Mouse (Mus musculus) layer of hippocampus, adult 2 months (tissue): ENCODE results near the gene Gadd45g. TPM values are rescaled to one million over a fixed set of nuclear protein-coding genes. Genes with fewer than 3 reads are reported as not detected.
A peak's percentile ranks its signal among the peaks of the same experiment; 100 is the strongest.

Experiments used
- DNase-seq, 2 experiments: peaks; one replicate each; pipeline ENCODE4 v3.0.0; 2022; ENCODE audit warnings: low spot score in 2 of 2
- H3K27ac ChIP-seq: fragments of 200-600 bp; 2 replicates; pipeline ENCODE4 v1.8.1; 2022
- H3K4me3 ChIP-seq: fragments of 200-600 bp; 2 replicates; pipeline ENCODE4 v1.8.1; 2022; ENCODE audit warnings: mild to moderate bottlenecking
- CTCF ChIP-seq: fragments of 200-600 bp; conservative IDR thresholded peaks from 2 replicates; pipeline ENCODE4 v1.8.1; 2022; ENCODE audit warnings: antibody characterized with exemption, mild to moderate bottlenecking, moderate library complexity
- long read RNA-seq, 2 experiments: library from polyadenylated mRNA; stranded (forward); transcript quantifications; one replicate each; pipeline ENCODE4 v2.0.0; 2021; ENCODE audit warnings: borderline mapping rate in 2 of 2
- total RNA-seq, 2 experiments: library from RNA; stranded (reverse); gene quantifications; 2 replicates each; pipeline ENCODE4 v1.2.3; 2021

The Gadd45g gene
- 10 to 100 TPM; 14.8 to 22.7 TPM for total RNA-seq
- long read RNA-seq, experiment 1, transcript Gadd45g-201 (4 exons, 1,071 nt): major isoform, 33 of 38 reads
- long read RNA-seq, experiment 1, partial matches to known transcripts: 5 of 38 reads
- long read RNA-seq, experiment 1, other reads (novel, unspliced or antisense): 0 of 38 reads
- long read RNA-seq, experiment 2, transcript Gadd45g-201 (4 exons, 1,071 nt): major isoform, 24 of 29 reads
- long read RNA-seq, experiment 2, partial matches to known transcripts: 2 of 29 reads
- long read RNA-seq, experiment 2, other reads (novel, unspliced or antisense): 3 of 29 reads

DNA sequence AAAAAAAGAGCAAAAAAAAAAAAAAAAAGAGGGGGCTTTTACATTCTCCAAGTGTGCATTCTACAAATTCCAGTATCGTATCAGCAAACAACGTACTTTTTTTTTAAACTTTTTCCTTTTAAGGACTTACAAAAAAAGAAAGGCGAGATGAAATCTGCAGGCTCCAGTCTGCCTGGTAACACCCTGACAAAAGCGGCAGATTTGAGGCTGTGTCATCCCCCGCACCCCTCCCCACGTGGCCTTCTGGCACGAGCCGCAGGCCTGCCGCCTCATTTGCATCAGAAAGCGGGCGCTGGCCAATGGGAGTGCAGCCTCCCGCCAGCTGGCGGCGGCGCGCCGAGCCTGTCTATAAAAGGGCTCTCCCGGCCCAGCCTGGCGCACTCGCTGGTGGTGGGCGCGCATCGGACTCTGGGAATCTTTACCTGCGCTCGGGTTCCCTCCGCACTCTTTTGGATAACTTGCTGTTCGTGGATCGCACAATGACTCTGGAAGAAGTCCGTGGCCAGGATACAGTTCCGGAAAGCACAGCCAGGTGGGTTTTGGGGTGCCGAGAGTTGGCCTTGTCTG lies at the start of gene Gadd45g:
TSS of gene Gadd45g (plus strand) at position 378 of the 567 bp plus-strand sequence.
- DNase-seq: peak; percentile 96 to 97
- Histone ChIP-seq H3K4me3 (peak within 1 kb of the TSS; percentile 91), H3K27ac (peak within 1 kb of the TSS; percentile 96)
- TF ChIP-seq CTCF: peak; percentile 52

DNA sequence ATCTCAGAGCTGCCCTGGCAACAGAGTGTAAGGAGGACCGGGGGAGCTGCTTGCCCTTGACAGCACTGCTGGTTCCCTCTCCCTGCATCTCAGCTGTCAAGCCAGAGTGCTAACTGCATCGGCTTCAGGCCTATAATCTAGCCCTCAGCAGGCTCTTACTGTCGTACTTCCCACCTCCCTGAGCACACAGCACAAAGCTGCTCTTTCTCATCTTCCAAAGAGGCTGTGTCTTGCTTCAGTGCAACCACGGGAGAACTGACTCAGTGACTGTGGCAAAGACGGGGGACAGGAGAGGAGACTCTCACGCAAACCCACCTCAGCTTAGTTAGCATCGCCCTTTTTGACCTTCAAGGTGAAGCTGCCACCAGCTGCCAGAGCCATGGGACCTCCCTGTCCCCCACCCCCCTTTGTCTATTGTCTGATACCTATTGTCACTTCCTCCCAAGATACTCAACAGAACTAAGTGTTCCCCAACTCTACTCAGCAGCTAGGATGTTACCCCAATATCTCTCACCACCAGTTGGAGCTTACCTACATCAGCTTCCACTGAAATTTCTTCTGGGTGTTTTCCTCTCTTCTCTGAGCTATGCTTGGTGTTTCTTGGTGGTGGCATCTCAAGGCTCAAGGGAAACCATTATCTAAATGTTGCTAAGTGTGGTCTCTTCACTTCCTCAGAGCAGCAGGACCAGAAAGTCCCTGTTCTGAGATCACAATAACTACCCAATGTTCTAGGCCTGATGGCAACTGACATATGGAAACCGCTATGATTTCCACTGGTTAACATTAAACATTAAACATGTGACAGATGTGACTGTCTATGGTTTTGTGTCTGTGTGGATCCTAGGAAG lies 48.4 kb upstream of the Gadd45g start:
- Histone ChIP-seq H3K4me3 (no peak overlapping the region), H3K27ac (no peak overlapping the region)
- DNase-seq: no peak
- no peak for TF ChIP-seq CTCF

DNA sequence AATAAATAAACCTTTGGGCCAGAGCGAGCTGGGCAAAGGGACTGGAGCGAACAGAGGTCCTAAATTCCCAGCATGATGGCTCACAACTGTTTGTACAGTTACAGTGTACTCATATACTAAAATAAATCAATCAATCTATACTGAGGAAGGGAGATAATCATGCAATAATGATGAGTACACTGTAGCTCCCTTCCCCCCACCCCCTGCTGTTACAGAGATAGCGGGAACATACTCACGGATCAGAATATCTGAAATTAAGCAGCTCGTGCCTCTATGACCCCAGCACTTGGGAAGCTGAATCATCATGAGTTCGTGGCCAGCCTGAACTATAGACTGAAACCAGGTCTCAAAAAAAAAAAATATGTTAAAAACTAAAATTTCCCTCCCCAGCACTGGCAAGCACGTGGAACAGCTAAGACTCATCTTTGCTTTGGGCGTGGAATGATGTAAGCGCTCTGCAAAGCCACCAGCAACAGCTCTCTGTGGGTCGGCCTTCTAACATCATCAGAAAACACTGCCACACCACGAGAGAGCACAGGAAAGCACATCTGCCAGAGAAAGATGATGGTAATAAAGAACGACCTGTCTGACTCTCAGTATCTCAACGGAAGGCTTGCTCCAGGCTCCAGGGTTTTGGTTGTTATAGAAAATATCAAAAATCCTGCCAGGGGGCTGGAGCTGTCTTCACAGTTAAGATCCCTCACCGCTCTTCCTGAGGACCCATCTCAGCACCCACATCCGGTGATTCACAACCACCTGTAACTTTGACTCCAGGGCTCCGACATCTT lies 46.5 kb upstream of the Gadd45g start:
- H3K4me3 ChIP-seq: no peak overlapping the region
- no peak for TF ChIP-seq CTCF
- DNase-seq: no peak
- no peak overlapping the region for H3K27ac ChIP-seq

DNA sequence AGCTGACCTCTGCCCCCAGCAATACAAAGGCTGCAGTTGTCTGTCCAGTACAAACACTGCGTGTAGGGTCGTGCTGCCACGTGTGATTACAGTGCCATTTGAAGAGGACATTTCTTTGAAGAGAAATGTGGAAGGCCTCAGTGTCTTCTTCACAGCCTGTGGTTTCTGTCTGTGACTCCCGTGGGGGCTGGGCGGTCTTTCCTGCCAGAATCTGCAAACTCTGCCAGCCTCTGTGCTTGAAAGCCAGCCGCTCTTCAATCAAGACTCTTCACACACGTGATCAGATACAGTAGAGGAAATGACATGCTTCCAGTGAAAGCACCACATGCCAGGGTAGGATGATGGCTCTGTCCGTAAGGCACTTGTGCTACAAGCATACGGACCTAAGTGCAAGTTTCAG lies 45.6 kb upstream of the Gadd45g start:
- no peak overlapping the region for H3K4me3 ChIP-seq
- DNase-seq: peak; percentile 41 to 46
- H3K27ac ChIP-seq: peak overlapping the region; percentile 36; the same call in 1 of the 2 replicates
- TF ChIP-seq CTCF: no peak

- peak; percentile 73 to 78 for DNase-seq
- peak overlapping the region; percentile 89 for H3K27ac ChIP-seq
- H3K4me3 ChIP-seq: no peak overlapping the region
- TF ChIP-seq CTCF: no peak
Observed at GRCm38 (mm10) chr13:51805634-51806033, 40.8 kb upstream of the Gadd45g start.

DNA sequence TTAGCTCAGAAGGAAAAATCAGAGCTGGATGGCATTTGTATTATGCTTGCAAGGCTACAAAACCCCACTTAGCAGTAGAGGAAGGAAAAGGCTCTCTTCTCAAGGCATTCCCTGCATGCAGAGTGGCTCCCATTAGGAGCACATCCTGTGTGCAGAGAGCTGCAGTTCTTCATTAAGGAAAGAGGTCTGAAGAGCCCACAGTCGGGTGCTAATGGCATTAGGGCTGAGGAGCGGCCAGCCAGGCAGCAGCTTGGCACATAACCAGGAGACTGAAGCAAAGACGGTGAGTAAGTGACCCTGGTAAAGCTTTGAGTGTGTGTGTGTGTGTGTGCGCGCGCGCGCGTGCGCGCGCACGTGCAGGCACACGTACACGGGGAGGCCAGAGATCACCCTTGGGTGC lies 40.3 kb upstream of the Gadd45g start:
- TF ChIP-seq CTCF: no peak
- Histone ChIP-seq H3K4me3 (no peak overlapping the region), H3K27ac (peak overlapping the region; percentile 89)
- DNase-seq: no peak

GRCm38 (mm10) chr13:51808141-51808540 lies 38.3 kb upstream of the Gadd45g start:
- no peak overlapping the region for H3K27ac ChIP-seq
- TF ChIP-seq CTCF: no peak
- DNase-seq: no peak
- no peak overlapping the region for H3K4me3 ChIP-seq

DNA sequence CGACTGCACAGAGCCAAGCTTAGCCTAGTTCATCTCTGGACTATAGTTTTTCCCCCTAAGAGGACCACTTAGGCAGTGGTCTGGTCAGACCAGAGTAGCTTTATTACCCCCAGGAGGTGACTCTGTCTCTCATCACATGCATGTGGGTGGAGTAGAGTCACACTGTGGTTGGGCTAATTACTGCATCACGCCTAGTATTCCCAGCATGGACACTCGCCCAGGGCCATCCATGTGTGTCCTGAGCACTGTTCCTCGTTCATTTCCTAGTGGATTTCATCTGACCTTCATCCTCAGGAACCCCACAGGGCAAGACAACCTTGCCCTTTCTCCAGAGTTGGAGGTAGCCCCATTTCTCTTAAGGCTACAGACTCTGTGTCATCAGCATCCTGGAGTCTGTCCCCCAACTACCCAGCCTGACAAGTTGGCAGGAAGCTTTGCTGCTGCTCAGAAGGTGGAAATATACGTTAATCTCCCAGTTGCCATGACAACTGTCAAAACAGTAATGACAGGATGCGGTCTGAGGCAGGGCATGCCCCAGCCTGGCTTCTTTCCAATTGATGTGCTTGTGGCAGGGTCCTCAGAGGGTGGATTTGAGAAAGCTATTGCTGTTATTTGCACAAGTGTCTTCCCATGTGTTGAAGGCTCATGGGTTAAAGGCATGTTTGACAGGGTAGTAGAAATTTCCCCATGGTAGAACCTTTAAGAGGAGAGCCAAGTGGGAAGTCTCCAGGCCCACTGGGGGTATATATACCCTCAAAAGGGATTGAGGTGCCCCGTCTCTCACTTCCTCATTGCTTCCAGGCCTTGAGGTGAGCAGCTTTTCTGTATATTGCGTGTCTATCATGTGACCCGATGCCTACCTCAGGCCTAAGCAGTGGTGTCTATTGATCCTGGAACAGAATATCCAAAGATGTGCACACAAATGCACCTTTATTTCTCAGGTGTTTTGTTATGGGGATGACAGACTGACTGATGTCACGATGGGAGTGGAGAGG lies 32.6 kb upstream of the Gadd45g start:
- H3K27ac ChIP-seq: no peak overlapping the region
- no peak for DNase-seq
- no peak overlapping the region for H3K4me3 ChIP-seq
- no peak for TF ChIP-seq CTCF

DNA sequence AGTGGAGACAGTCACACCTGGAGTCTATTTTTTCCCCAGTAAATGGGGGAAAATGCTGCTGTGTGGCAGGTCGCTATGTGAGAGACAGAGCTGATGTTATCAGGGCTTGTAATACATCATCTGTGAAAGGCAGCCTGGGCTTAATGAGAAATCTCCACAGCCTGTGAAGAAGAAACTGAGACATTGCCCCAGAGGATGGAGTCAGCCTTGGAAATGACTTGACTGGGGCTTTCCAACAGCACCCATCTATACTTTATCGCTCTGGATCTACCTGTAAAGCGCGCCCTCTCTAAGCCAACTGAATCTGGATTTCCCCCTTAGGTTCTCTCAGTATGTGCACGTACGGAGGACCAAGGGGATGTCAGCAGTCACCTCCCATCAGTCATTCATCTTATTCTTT lies 31.8 kb upstream of the Gadd45g start:
- no peak overlapping the region for H3K27ac ChIP-seq
- no peak for TF ChIP-seq CTCF
- DNase-seq: no peak
- no peak overlapping the region for H3K4me3 ChIP-seq

GRCm38 (mm10) chr13:51815865-51816504 lies 30.5 kb upstream of the Gadd45g start:
- H3K27ac ChIP-seq: peak overlapping the region; percentile 78
- peak; percentile 63 for TF ChIP-seq CTCF
- H3K4me3 ChIP-seq: no peak overlapping the region
- no peak for DNase-seq

DNA sequence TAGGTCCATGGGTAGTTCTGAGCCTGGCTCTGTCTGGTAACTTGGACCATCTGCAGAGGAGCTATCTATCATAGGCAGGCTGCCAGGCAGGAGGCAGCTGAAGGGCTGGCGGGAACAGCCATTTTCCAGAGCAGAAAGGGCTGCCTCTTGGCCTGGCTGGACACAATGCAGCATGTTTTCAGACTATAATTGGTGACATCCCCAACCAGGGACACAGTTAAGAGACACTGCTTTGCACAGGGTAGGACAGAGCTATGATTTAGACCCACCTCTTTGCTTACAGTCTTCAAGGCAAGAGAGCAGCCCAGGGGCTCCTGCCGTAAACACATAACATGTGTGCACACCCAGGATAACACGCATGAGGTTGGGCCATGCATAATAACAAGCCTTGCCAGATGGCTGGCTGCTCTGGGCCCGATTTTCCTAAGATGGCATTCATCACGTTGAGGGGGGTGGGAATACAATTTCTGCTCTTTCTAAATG lies 29.9 kb upstream of the Gadd45g start:
- Histone ChIP-seq H3K4me3 (no peak overlapping the region), H3K27ac (peak overlapping the region; percentile 78)
- no peak for TF ChIP-seq CTCF
- DNase-seq: peak in 1 of 2 experiments; percentile 29
